Mouse (Mus musculus): ENCODE results near the gene Ybx1. TPM values are rescaled to one million over a fixed set of nuclear protein-coding genes. Genes with fewer than 3 reads are reported as not detected.

Gene Ybx1
- polyA plus RNA-seq, 1 experiment from 2014 or later, result 839 TPM

Other genes starting within 250 kb of the Ybx1 start
- 88.6 and 104 TPM in 2 replicates for gene Slc2a1, start 185.9 kb downstream of the Ybx1 start, polyA plus RNA-seq (2015; fragmentation: Nextera tagmentation; extraction: Ambion mirVana)
- 9.9 and 10.3 TPM in 2 replicates for gene Zfp691, start 120.4 kb downstream of the Ybx1 start, polyA plus RNA-seq (2015; fragmentation: Nextera tagmentation; extraction: Ambion mirVana)
- gene Ermap, start 104.6 kb downstream of the Ybx1 start, polyA plus RNA-seq (2015; fragmentation: Nextera tagmentation; extraction: Ambion mirVana), result 1.5 and 1.7 TPM in 2 replicates
- gene Svbp, start 99.3 kb downstream of the Ybx1 start, polyA plus RNA-seq (2015; fragmentation: Nextera tagmentation; extraction: Ambion mirVana), result 227 and 237 TPM in 2 replicates
- gene Tmem269, start 76.4 kb downstream of the Ybx1 start, polyA plus RNA-seq (2015; fragmentation: Nextera tagmentation; extraction: Ambion mirVana), result 0.34 and 0.36 TPM in 2 replicates
- 30.2 and 34.4 TPM in 2 replicates for gene AU022252, start 61.9 kb downstream of the Ybx1 start, polyA plus RNA-seq (2015; fragmentation: Nextera tagmentation; extraction: Ambion mirVana)
- 8.1 and 9.9 TPM in 2 replicates for gene P3h1, start 61.7 kb downstream of the Ybx1 start, polyA plus RNA-seq (2015; fragmentation: Nextera tagmentation; extraction: Ambion mirVana)
- gene Cldn19, start 39.2 kb downstream of the Ybx1 start, polyA plus RNA-seq (2015; fragmentation: Nextera tagmentation; extraction: Ambion mirVana), result 0.55 and 1.3 TPM in 2 replicates
- gene Ppih, start 25.9 kb upstream of the Ybx1 start, polyA plus RNA-seq (2015; fragmentation: Nextera tagmentation; extraction: Ambion mirVana), result 77.2 and 78.3 TPM in 2 replicates
- gene Ccdc30, start 120.9 kb upstream of the Ybx1 start, polyA plus RNA-seq (2015; fragmentation: Nextera tagmentation; extraction: Ambion mirVana), result 19.2 and 19.7 TPM in 2 replicates
- gene Ppcs, start 127.8 kb upstream of the Ybx1 start, polyA plus RNA-seq (2015; fragmentation: Nextera tagmentation; extraction: Ambion mirVana), result 17.7 and 18.2 TPM in 2 replicates
- gene Zmynd12, start 128.2 kb upstream of the Ybx1 start, polyA plus RNA-seq (2015; fragmentation: Nextera tagmentation; extraction: Ambion mirVana), result 0.28 and 0.76 TPM in 2 replicates
- 15.7 and 16.5 TPM in 2 replicates for gene Rimkla, start 198.0 kb upstream of the Ybx1 start, polyA plus RNA-seq (2015; fragmentation: Nextera tagmentation; extraction: Ambion mirVana)
- gene Foxj3, start 242.4 kb upstream of the Ybx1 start, polyA plus RNA-seq (2015; fragmentation: Nextera tagmentation; extraction: Ambion mirVana), result 25.4 and 27.6 TPM in 2 replicates
- gene Frg2f1, start 244.9 kb upstream of the Ybx1 start, polyA plus RNA-seq (2015; fragmentation: Nextera tagmentation; extraction: Ambion mirVana), result 5.1 and 7.8 TPM in 2 replicates

Measured in midbrain, embryonic 13.5 days (tissue).